Mouse (Mus musculus) embryo, embryonic 10 days (tissue): ENCODE measurements around the gene Itga2b.
"Not testable (repeated sequence)": the region's sequence is repeated elsewhere in the genome, so short reads cannot be mapped to it uniquely, and the experiment has no call there.

Experiments
- DNase-seq: peaks from one replicate; pipeline ENCODE4 v3.0.0-alpha.2; 2015; ENCODE audit warnings: low spot score

Itga2b gene

GRCm38 (mm10) chr11:102411061-102411460 lies 58.9 kb downstream of the Itga2b start:
- DNase-seq = no peak

- not testable (repeated sequence) for DNase-seq
Observed at GRCm38 (mm10) chr11:102410345-102410744, 59.6 kb downstream of the Itga2b start.

DNA sequence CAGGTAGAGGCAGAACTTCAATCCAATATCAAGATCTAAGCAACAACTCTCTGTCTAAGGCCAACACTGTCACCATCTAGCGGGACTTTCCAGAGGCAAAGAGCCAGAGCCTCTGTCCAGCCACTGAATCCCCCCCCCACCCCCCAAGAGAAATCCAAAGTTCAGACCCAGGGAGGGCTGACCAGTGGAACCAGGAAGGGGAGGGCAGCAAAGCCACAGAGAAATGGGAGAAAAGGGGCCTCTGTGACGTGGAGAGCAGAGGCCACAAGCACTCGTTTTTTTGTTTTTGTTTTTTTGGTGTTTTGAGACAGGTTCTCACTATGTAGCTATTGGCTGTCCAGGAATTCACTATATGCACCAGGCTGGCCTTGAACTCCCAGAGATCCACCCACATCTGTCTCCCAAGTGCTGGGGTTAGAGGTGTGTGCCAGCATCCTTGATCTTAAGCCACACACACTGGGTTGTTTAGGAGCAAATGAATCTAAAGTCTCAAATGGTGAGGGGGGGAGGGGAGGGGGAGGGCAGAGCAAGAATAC lies 60.1 kb downstream of the Itga2b start:
- DNase-seq = no peak

DNA sequence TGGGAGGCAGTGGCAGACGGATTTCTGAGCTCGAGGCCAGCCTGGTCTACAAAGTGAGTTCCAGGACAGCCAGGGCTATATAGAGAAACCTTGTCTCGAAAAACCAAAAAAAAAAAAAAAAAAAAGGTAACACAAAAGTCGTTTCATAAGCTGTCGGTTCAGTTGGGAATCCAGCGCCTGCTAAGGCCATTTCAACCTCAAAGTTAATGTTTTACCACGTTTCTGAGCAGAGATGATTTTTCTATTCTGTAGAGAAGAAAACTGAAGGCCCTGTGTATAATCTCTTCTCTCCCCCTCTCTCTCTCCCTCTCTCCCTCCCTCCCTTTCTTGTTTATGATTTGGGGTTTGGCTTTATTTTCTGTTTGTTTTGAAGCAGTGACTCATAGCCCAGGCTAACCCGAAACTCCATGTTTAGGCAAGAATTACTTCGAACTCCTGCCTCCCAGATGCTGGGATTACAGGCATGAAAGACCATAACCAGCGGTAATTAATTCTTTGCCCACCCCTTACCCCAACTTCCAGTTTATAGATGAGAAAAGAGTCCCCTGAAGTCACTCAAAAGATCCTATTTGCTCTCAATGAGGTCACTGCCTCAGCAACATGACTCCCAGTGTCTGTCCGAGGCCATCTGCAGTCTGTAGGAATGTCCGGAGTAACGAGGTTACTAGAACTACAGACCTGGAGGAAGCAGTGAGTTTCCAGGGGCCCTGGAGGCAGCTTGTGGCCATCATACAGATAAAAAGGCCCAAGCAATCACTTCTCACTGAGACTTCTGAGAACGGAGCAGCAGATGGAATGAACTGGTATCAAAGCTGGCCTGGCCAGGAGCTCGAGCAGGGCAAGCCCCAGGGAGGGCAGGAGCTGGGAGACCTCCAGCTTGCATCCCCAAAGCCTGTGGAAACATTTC lies 60.8 kb downstream of the Itga2b start:
- no peak for DNase-seq

GRCm38 (mm10) chr11:102408344-102408876 lies 61.5 kb downstream of the Itga2b start:
- DNase-seq = peak; percentile 100

- no peak for DNase-seq
Observed at GRCm38 (mm10) chr11:102407834-102408215, 62.1 kb downstream of the Itga2b start, which contains the start of gene Slc25a39. TSS of gene Slc25a39 (minus strand) at chr11:102407946.

GRCm38 (mm10) chr11:102406900-102407833 lies 62.8 kb downstream of the Itga2b start:
- DNase-seq = peak; percentile 88

GRCm38 (mm10) chr11:102406401-102406800 lies 63.5 kb downstream of the Itga2b start:
- no peak for DNase-seq

GRCm38 (mm10) chr11:102405544-102406285 lies 64.2 kb downstream of the Itga2b start:
- DNase-seq = no peak

- DNase-seq = no peak
Observed at GRCm38 (mm10) chr11:102404161-102405010, 65.5 kb downstream of the Itga2b start.

DNA sequence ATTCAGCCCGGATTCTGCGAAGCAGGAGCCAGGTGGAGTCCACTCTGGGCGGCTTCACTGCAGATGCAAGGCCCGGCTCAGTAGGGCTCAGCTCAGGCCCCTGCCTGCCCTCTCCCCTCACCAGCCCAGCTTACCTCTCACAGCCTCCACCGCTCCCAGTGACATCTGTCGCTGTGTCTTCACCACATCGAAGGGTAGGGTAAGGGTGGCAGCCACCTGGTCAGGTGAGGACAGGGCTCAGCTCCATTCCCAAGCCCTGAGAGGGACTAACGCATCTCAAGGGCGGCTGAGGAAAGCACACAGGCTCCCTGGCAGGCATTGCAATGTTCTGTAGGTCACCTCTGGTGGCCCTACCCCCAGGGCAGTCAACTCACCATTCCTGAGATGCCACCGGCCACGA lies 66.3 kb downstream of the Itga2b start:
- no peak for DNase-seq
